Mouse (Mus musculus) neural tube, embryonic 11.5 days (tissue): ENCODE results near the gene Svep1. TPM values are rescaled to one million over a fixed set of nuclear protein-coding genes. Genes with fewer than 3 reads are reported as not detected.

Experiments
- ATAC-seq: fragments of 200-750 bp; cut with Nextera tagmentation; 2 replicates; pipeline ENCODE4 v1.8.0; 2017; ENCODE audit warnings: moderate number of reproducible peaks, mild to moderate bottlenecking, moderate TSS enrichment, moderate library complexity; ENCODE audit not compliant: insufficient read depth, low FRiP score, low TSS enrichment
- DNase-seq: peaks from one replicate; pipeline ENCODE4 v3.0.0-alpha.2; 2015; ENCODE audit warnings: low spot score
- H3K27ac ChIP-seq: fragments of 300-500 bp; sonication (generic); 2 replicates; pipeline ENCODE4 v1.5.1; 2014; ENCODE audit warnings: low read depth, mild to moderate bottlenecking, low read length
- H3K27me3 ChIP-seq: fragments of 300-500 bp; sonication (generic); 2 replicates; pipeline ENCODE4 v1.6.1; 2014; ENCODE audit warnings: mild to moderate bottlenecking, low read length, mixed read lengths; ENCODE audit not compliant: control insufficient read depth, insufficient read depth
- H3K36me3 ChIP-seq: fragments of 300-500 bp; sonication (generic); 2 replicates; pipeline ENCODE4 v1.6.1; 2014; ENCODE audit warnings: mild to moderate bottlenecking, low read length, moderate library complexity, mixed read lengths; ENCODE audit not compliant: control insufficient read depth, insufficient read depth
- H3K4me1 ChIP-seq: fragments of 300-500 bp; sonication (generic); 2 replicates; pipeline ENCODE4 v1.6.1; 2014; ENCODE audit warnings: low read length, mixed read lengths; ENCODE audit not compliant: control insufficient read depth, insufficient read depth
- H3K4me2 ChIP-seq: fragments of 300-500 bp; sonication (generic); 2 replicates; pipeline ENCODE4 v1.6.1; 2014; ENCODE audit warnings: low read depth, mild to moderate bottlenecking, moderate library complexity
- H3K4me3 ChIP-seq: fragments of 300-500 bp; sonication (generic); 2 replicates; pipeline ENCODE4 v1.5.1; 2014; ENCODE audit warnings: low read depth, low read length
- H3K9ac ChIP-seq: fragments of 300-500 bp; sonication (generic); 2 replicates; pipeline ENCODE4 v1.6.1; 2014; ENCODE audit warnings: mild to moderate bottlenecking, low read length
- H3K9me3 ChIP-seq: fragments of 300-500 bp; sonication (generic); 2 replicates; pipeline ENCODE4 v1.6.1; 2016; ENCODE audit warnings: low read length; ENCODE audit not compliant: control insufficient read depth
- WGBS: fragments of 180-500 bp; shearing (Covaris S2); extraction: QIAGEN DNeasy Blood & Tissue Kit; methylation state at CpG from one replicate; pipeline ENCODE4 v1.1.7; 2014; 5-methylcytosine and 5-hydroxymethylcytosine counted together
- polyA plus RNA-seq: library from polyadenylated mRNA; unstranded; fragments of >200 nt; fragmentation: Nextera tagmentation; extraction: Ambion mirVana; gene quantifications from 2 replicates; pipeline ENCODE4 v1.2.1, GENCODE M21; 2014

The Svep1 gene
- polyA plus RNA-seq, 1 experiment from 2014 or later = 1.5 TPM

DNA sequence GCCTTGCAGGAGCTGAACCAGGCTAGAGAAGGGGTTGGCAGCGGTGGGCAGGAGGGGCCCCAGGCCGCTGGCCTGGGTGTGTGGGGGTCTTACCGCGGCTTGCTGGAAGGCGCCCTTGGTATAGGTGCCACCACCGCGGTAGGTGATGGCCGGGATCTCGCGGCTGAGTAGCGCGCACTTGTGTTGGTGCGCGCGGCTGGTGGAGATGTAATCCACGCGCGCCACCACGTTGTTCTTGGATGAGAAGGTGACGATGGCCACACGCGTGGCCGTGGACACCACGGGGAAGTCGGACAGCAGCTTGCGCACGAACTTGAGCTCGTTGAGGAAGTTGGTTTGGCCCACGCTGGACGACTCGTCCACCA, 927 bp downstream of the Svep1 start:
- H3K27me3 ChIP-seq = peaks cover 7% of the 10 kb centered on the region
- peak overlapping the region; percentile 62 for H3K9ac ChIP-seq
- no peaks in the 10 kb centered on the region for H3K9me3 ChIP-seq
- peak overlapping the region; percentile 51 for H3K4me3 ChIP-seq
- H3K36me3 ChIP-seq = no peaks in the 10 kb centered on the region
- WGBS = 2% methylated on average over 31 of the region's 31 CpGs
- H3K27ac ChIP-seq = no peak overlapping the region
- DNase-seq (no peak), ATAC-seq (peak; percentile 16; the same call in 1 of the 2 replicates)
- H3K4me1 ChIP-seq = peaks cover 6% of the 10 kb centered on the region
- peak overlapping the region; percentile 96 for H3K4me2 ChIP-seq

DNA sequence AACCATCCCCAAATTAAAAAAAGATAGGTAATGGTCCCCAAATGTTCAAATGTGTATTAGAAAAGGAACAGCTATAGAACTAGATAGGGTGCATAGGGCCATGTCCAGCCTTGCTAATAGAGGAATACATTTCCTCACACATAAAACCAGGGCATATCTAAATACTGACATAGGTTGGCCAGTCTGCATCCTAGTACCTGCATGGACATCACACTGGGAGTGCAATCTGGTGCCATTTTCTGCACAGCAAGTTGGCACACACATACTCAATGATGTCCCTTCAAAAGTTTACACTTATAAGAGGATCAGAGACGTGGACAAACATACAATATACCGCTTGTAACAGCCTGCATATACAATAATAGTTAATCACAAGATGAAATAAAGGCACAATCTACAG, 5.0 kb downstream of the Svep1 start:
- DNase-seq = no peak
- H3K36me3 ChIP-seq = no peaks in the 10 kb centered on the region
- no peaks in the 10 kb centered on the region for H3K9me3 ChIP-seq
- WGBS = 90% methylated on average over 2 of the region's 2 CpGs
- ATAC-seq = no peak
- no peak overlapping the region for H3K4me2 ChIP-seq
- peaks cover 6% of the 10 kb centered on the region for H3K4me1 ChIP-seq
- no peak overlapping the region for H3K4me3 ChIP-seq
- no peak overlapping the region for H3K27ac ChIP-seq
- H3K9ac ChIP-seq = no peak overlapping the region
- H3K27me3 ChIP-seq = peaks cover 6% of the 10 kb centered on the region

DNA sequence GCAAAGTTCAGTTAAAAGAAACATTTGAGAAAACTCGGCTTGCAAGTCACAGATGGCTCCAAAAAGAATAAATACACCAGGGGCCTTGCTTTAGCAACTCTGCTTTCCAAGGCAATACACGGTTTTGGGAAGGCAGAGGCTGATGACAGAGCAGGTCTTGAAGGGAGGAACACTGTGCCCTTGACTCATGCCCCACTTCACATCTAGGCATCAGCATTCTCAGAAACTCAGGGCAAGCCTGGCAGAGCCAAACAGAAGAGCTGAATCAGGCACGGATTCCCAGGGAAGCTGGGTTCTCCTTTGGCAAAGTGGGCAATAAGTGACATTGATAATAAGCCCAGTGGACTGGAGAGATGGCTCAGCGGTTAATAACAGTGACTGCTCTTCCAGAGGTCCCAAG, 5.8 kb downstream of the Svep1 start:
- Histone ChIP-seq H3K36me3 (no peaks in the 10 kb centered on the region), H3K9me3 (no peaks in the 10 kb centered on the region), H3K4me1 (peaks cover 3% of the 10 kb centered on the region), H3K4me3 (no peak overlapping the region), H3K4me2 (no peak overlapping the region), H3K27me3 (peaks cover 3% of the 10 kb centered on the region; the same call in 1 of the 2 replicates), H3K27ac (no peak overlapping the region), H3K9ac (no peak overlapping the region)
- 66% methylated on average over 4 of the region's 4 CpGs for WGBS
- ATAC-seq (no peak), DNase-seq (no peak)

DNA sequence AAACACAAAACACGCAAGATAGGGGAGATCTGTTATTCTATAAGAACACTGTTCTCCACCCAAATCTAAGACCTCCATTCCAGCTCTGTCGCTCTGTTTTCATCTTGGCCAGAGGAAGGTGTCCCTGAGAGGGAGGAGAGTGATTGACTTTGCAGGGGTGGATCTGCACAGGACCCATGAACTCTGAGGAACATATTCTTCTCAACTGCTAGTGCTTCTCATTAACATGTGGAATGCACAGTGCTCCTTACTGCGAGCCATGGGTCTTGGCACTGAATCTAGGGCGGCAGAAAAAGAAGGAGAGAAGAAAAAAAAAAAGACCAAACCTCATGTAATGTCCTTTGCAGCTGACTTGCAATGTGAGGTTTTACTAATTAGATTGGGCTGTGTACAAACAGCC, 9.4 kb downstream of the Svep1 start:
- Histone ChIP-seq H3K27me3 (no peaks in the 10 kb centered on the region), H3K36me3 (no peaks in the 10 kb centered on the region), H3K9me3 (no peaks in the 10 kb centered on the region), H3K4me2 (no peak overlapping the region), H3K9ac (no peak overlapping the region), H3K4me3 (no peak overlapping the region), H3K4me1 (no peaks in the 10 kb centered on the region), H3K27ac (no peak overlapping the region)
- 90% methylated on average over 4 of the region's 4 CpGs for WGBS
- DNase-seq = no peak
- no peak for ATAC-seq

DNA sequence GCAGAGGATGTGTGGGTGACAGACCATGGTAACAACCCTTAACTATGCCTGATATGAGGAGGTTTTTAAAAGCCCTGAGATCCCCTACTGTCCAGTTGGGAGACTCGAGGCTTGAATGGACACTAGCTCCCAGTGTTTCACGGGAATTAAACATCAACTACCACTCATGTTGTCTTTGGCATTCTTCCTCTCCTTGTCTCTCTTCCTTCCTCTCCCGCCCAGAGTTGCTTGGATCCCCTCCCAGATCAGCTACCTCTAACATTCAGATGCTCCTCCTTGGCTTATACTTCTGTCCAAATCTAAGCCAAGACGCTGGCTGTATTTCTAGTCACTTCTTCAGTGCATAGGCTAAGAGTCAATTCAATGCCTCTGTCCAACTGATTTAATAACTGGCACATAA, 9.9 kb downstream of the Svep1 start:
- Histone ChIP-seq H3K27me3 (no peaks in the 10 kb centered on the region), H3K36me3 (no peaks in the 10 kb centered on the region), H3K27ac (no peak overlapping the region), H3K9ac (no peak overlapping the region), H3K4me1 (no peaks in the 10 kb centered on the region), H3K4me2 (no peak overlapping the region), H3K9me3 (no peaks in the 10 kb centered on the region), H3K4me3 (no peak overlapping the region)
- WGBS = 83% methylated on average over 4 of the region's 4 CpGs
- no peak for DNase-seq
- ATAC-seq = no peak

DNA sequence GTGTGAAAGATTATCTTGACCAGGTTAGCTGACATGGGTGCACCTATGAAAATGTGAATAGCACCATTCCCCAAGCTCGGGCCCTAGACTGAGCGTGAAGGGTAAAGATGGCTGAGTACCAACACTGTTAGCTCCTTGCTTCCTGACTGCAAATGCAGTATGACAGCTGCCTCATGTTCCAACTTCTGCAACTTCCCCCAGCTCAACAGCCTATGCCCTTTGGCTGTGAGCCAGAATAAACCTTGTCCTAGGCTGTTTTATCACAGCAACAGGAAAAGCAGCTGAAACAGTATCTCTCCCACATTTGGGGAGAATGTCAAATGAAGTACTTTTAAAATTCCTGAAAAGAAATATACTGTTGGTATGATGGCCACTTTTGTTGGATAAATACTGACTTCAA, 10.7 kb downstream of the Svep1 start:
- Histone ChIP-seq H3K27me3 (no peaks in the 10 kb centered on the region), H3K27ac (no peak overlapping the region), H3K4me1 (no peaks in the 10 kb centered on the region), H3K36me3 (no peaks in the 10 kb centered on the region), H3K4me2 (no peak overlapping the region), H3K9me3 (no peaks in the 10 kb centered on the region), H3K9ac (no peak overlapping the region), H3K4me3 (no peak overlapping the region)
- WGBS = 92% methylated on average over 2 of the region's 2 CpGs
- DNase-seq = no peak
- ATAC-seq = no peak

DNA sequence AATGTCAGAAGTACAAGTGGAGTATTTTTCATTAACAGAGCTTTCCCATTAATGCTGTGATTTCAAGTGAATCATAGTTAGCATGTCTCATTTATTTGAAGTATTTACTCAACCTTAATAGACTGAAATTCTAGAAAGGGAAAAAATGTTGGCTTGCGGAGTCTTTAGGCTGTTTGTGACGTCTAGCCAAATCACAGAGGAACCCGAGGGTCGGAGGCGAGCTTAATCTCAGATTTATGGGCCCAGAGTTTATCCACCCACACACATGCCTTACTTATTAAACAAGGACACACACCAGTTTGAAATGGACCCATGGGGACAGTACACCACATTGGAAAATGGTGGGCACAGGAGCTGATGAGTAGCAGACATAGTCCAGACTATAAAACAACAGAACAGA, 17.4 kb downstream of the Svep1 start:
- 83% methylated on average over 5 of the region's 5 CpGs for WGBS
- Histone ChIP-seq H3K36me3 (no peaks in the 10 kb centered on the region), H3K9me3 (no peaks in the 10 kb centered on the region), H3K4me1 (no peaks in the 10 kb centered on the region), H3K4me3 (no peak overlapping the region), H3K27me3 (no peaks in the 10 kb centered on the region), H3K9ac (no peak overlapping the region), H3K4me2 (no peak overlapping the region), H3K27ac (no peak overlapping the region)
- no peak for DNase-seq
- no peak for ATAC-seq

DNA sequence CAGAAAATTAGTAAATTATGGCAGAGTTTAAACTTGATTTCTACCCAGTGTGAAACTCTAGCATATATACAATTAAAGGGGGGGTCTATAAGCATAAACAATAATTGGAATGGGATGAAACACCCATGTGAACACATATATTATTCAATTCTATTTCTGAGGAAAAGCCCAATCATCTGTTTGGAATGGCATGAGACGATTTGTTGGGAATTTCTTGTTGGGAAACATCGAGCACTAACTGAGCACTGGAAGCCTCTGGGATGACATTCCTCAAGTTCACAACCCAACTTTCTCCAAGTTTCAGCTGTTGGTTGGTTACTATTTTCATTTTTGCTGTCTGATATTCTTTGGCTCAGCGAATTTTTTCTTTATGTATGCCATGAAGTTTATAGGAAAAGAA, 21.3 kb downstream of the Svep1 start:
- no peaks in the 10 kb centered on the region for H3K36me3 ChIP-seq
- no peak for ATAC-seq
- no peak for DNase-seq
- H3K4me1 ChIP-seq = no peaks in the 10 kb centered on the region
- WGBS = 80% methylated on average over 3 of the region's 3 CpGs
- no peak overlapping the region for H3K27ac ChIP-seq
- H3K9ac ChIP-seq = no peak overlapping the region
- H3K27me3 ChIP-seq = no peaks in the 10 kb centered on the region
- H3K4me2 ChIP-seq = no peak overlapping the region
- H3K9me3 ChIP-seq = no peaks in the 10 kb centered on the region
- H3K4me3 ChIP-seq = no peak overlapping the region

DNA sequence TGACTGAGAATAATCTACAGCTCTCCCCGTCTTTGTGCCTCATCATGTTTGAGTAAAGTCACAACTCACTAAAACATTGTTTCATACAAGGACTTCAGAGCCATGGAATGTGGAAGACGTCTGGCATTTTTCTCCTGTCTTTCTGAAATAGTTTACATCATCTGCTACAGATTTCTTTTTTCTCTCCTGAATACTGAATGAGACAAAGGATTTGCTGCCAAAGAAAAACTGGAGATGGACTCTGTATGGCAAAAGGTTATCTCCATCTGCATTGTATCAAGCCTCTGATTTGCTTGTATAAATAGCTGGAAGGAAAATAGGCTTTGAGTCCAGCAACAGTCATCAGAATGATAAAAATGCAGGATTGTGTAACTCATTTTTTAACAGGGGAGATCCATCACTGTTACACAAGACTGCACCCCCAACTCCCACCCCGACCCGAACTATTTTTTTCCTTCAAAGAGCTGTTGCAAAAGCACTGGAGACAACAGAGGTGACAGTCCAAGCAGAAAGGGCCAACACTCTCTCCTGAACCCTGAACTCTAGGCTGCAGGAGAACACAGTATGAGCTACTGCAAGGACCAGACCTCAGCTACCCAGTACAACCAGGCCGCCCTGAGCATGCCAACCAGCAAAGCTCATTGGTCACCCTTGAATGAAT, 21.8 kb downstream of the Svep1 start:
- H3K27me3 ChIP-seq = no peaks in the 10 kb centered on the region
- H3K9me3 ChIP-seq = no peaks in the 10 kb centered on the region
- DNase-seq (no peak), ATAC-seq (no peak)
- no peak overlapping the region for H3K9ac ChIP-seq
- H3K36me3 ChIP-seq = no peaks in the 10 kb centered on the region
- H3K4me1 ChIP-seq = no peaks in the 10 kb centered on the region
- WGBS = 85% methylated on average over 5 of the region's 5 CpGs
- no peak overlapping the region for H3K4me2 ChIP-seq
- no peak overlapping the region for H3K4me3 ChIP-seq
- H3K27ac ChIP-seq = no peak overlapping the region
